Mouse (Mus musculus): ENCODE results near the gene Fancm. TPM values are rescaled to one million over a fixed set of nuclear protein-coding genes. Genes with fewer than 3 reads are reported as not detected.
"Not testable (repeated sequence)": the region's sequence is repeated elsewhere in the genome, so short reads cannot be mapped to it uniquely, and the experiment has no call there.

Gene Fancm
- total RNA-seq, 2 experiments from 2014 or later: 9.1 to 10.1 TPM

DNA sequence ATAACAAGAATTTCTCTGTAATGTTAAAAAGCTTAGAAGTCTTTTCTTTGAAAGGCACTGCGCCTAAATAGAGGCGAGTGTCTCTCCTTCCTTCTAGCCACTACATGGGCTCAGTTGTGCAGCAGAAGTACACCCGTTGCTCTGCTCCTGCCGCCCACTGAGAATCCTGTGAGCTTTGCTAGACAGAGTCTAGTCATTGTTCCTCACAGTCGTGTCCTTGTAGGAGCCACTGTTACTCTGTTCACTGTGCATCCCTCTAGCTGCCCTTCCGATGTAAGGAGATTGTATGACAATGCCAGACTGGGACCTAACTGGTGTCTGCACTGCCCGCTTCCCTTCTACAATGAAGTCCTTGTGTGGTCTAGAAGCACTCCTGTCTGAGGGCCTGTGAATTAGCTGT lies 43.6 kb downstream of the Fancm start:
- DNase-seq (ENCODE audit: low spot score in 2 of 2): no peak

- DNase-seq (ENCODE audit: low spot score in 2 of 2): no peak
Observed at GRCm38 (mm10) chr12:65119451-65119850, 44.0 kb downstream of the Fancm start.

DNA sequence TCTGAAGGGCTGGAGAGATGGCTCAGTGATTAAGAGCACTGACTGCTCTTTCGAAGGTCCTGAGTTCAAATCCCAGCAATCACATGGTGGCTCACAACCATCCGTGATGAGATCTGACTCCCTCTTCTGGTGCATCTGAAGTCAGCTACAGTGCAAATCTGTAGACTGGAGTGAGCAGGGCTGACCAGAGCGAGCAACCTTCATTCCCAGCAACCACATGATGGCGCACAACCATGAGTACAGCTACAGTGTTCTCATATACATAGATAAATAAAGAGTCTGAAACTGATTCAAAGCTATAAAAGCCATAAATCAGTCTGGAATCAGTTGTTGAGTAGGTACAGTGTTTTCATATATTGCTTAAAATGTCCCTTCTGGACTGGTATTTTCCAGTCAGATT lies 60.7 kb downstream of the Fancm start:
- not testable (repeated sequence) for DNase-seq (ENCODE audit: low spot score in 2 of 2)

DNA sequence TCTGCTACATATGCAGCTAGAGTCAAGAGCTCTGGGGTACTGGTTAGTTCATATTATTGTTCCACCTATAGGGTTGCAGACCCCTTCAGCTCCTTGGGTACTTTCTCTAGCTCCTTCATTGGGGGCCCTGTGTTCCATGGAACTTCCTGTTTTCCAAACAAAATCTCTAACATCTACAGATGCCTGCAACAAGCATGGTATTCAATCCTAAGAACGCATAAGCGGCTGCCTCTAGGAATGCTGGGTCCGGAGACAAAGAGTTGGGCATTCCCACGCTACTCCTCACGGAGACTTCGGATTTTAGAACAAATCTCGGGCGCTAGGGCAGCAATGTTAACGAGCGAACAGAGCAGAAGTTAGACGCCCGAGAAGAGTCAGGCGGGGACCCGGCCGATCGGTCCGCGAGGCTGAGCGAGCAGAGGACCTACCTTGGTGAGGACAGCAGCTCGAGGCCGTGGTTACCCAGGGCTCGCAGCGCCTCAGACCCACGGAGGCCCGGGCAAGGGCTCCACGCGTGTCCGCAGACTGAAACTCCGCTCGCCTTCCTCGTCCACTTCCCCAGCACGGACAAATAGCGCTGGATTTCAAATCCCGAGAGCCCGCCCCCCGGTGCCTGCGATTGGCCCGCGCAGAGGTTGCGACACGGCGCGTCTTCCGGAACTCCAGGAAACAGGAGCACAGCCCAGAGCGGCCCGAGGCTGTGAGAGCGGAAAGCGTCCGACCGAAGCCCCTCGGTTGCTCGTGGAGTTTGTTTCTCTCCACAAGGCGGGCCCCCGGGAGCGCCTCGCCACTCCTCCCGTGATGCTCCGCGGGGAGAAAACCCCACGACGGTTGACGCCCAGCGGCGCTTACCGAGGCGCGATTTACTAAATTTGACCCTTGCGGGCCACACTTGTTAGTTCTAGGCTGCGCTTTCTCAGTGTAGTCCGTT lies 96.9 kb downstream of the Fancm start, which contains the start of gene Mis18bp1:
Gene Mis18bp1 (minus strand): TSS at position 584 of the 931 bp plus-strand sequence.
- DNase-seq (ENCODE audit: low spot score in 2 of 2): peak; percentile 89 to 96

GRCm38 (mm10) chr12:65172959-65173358 lies 97.6 kb downstream of the Fancm start:
- DNase-seq (ENCODE audit: low spot score in 2 of 2): peak in 1 of 2 experiments; percentile 42

DNA sequence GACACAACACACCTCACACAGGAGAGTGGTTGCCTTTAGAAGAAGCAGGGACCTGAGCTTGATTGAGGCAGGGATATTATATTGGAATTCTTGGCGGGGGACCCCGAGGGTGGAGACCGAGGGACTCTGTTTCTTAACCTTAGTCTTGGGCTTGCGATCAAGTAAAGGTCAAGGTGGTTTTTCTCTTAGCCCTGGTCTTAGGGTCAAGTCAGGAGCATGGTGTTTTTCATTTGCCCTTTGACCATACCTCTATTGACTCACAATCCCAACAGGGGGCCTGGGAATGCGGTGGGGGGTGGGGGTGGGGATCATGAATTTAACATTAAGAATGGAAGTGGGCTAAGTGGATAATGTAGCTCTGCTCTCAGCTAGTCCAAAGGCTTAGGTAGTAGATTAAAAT lies 98.3 kb downstream of the Fancm start:
- no peak for DNase-seq (ENCODE audit: low spot score in 2 of 2)

Other genes starting within 250 kb of the Fancm start
- 1 to 10 TPM; 9.8 to 9.9 TPM for gene Gm527, start 157.7 kb upstream of the Fancm start, total RNA-seq (2021)
- 10 to 100 TPM; 14.1 to 15.1 TPM for gene Klhl28, start 110.1 kb upstream of the Fancm start, total RNA-seq (2021)
- 10 to 100 TPM; 19.1 to 21.3 TPM for gene Togaram1, start 109.8 kb upstream of the Fancm start, total RNA-seq (2021)
- gene Prpf39, start 39.3 kb upstream of the Fancm start, total RNA-seq (2021): 10 to 100 TPM; 28.6 to 36.0 TPM
- 100 to 1,000 TPM; 223 to 228 TPM for gene Fkbp3, start 1.6 kb upstream of the Fancm start, total RNA-seq (2021)
- gene Mis18bp1, start 97.0 kb downstream of the Fancm start, total RNA-seq (2021): 1 to 10 TPM; 7.1 to 8.1 TPM
- not detected for gene Wdr20rt, start 149.9 kb downstream of the Fancm start, total RNA-seq (2021)